In the genomic region with DNA sequence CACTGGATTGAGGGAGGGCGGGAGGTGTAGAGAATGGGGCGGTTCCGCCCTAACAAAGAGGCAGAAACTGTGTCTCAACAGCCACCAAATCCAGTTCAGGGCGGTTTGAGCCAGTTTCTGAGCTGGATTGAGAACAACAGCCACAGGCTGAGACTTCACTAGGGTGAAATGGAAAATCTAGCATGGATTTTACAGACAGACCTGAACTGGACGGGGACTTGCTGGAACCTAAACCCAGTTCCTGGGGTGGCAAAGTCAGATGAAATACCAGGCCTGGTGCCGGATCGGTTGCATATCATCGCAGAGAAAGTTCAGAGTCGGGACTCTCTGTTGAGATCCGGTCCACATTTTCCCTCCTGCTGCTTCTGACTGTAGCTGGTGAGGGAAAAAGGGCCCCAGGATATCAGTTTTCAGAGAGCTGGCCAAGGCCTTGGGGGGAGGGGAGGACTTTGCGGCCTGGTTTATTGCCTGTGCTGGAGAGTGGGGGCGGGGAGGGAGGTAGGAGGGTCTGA, we compare ENCODE assay signal across 8 mouse cellular contexts. TPM values are rescaled to one million over a fixed set of nuclear protein-coding genes. Genes with fewer than 3 reads are reported as not detected.
DNase-seq lines count a peak whose midpoint lies in the region; ATAC-seq and TF ChIP-seq lines count a peak whose summit lies in the region.

No protein-coding gene starts in this region.

- peak; percentile 97 for DNase-seq in CH12.LX (ENCODE audit: extremely low read depth)
- peak; percentile 98 for DNase-seq in c-Kit-positive CD71-positive TER-119-negative erythroid progenitor cells, embryonic 14.5 days (ENCODE audit: low read depth)
- DNase-seq in forebrain, embryonic 10.5 days (ENCODE audit: extremely low spot score, low spot score), result peak; percentile 97
- DNase-seq in kidney, postnatal 10 days, result peak; percentile 98
- peak; percentile 89 to 91 for DNase-seq in natural killer cell, adult 2 months (ENCODE audit: low spot score in 2 of 2)

- no peak for TF ChIP-seq CTCF in CH12.LX (conservative IDR thresholded peaks at IDR 0.05 in 1 of 2, IDR thresholded peaks at IDR 0.05 in 1 of 2; ENCODE audit: low read depth in 2 of 2, low read length in 2 of 2)

- H3K9ac ChIP-seq in CH12.LX (ENCODE audit: insufficient read depth, low read depth), result no peak overlapping the region
- no peak overlapping the region for H3K9ac ChIP-seq in heart, embryonic 14.5 days (ENCODE audit: low read length)
- peak overlapping the region; percentile 49 for H3K9ac ChIP-seq in liver, embryonic 12.5 days
- H3K9ac ChIP-seq in stomach, embryonic 14.5 days (replicated peaks; ENCODE audit: low read depth, low read length), result no peak overlapping the region

- H3K4me3 ChIP-seq in CH12.LX (replicated peaks in 1 of 3; ENCODE audit: low read depth in 2 of 3, low read length in 2 of 3, poor library complexity in 1 of 3), result no peak overlapping the region
- H3K4me3 ChIP-seq in forebrain, embryonic 10.5 days, result peak overlapping the region; percentile 18; the same call in 1 of the 2 replicates
- no peak overlapping the region for H3K4me3 ChIP-seq in heart, embryonic 14.5 days (ENCODE audit: control insufficient read depth in 1 of 2, insufficient read depth in 1 of 2, low read depth in 1 of 2, low read length in 2 of 2)
- 0 out of 2 replicates have a peak overlapping the region, but pooled peaks have one; percentile 4 for H3K4me3 ChIP-seq in liver, embryonic 12.5 days
- no peak overlapping the region for H3K4me3 ChIP-seq in stomach, embryonic 14.5 days (ENCODE audit: low read depth, low read length)

- no peaks in the 10 kb centered on the region for H3K27me3 ChIP-seq in CH12.LX (replicated peaks)
- H3K27me3 ChIP-seq in forebrain, embryonic 10.5 days (ENCODE audit: poor library complexity, severe bottlenecking), result no peaks in the 10 kb centered on the region
- H3K27me3 ChIP-seq in heart, embryonic 14.5 days (ENCODE audit: control insufficient read depth, insufficient read depth, low read length), result no peaks in the 10 kb centered on the region
- H3K27me3 ChIP-seq in liver, embryonic 12.5 days (replicated peaks), result no peaks in the 10 kb centered on the region
- no peaks in the 10 kb centered on the region for H3K27me3 ChIP-seq in stomach, embryonic 14.5 days (ENCODE audit: control insufficient read depth, insufficient read depth, low read length)

- peak; percentile 46 for TF ChIP-seq POLR2A in CH12.LX (IDR thresholded peaks at IDR 0.05; ENCODE audit: low read depth, low read length)

- peak; percentile 26 for TF ChIP-seq RAD21 in CH12.LX (IDR thresholded peaks at IDR 0.05; ENCODE audit: low read depth, low read length)

- 4% methylated on average over 12 of the region's 12 CpGs for WGBS in forebrain, embryonic 10.5 days
- 1% methylated on average over 12 of the region's 12 CpGs for WGBS in heart, embryonic 14.5 days
- WGBS in liver, embryonic 12.5 days (ENCODE audit: insufficient replicate concordance), result under 1% methylated on average over 12 of the region's 12 CpGs
- 2% methylated on average over 12 of the region's 12 CpGs for WGBS in stomach, embryonic 14.5 days

- peaks cover 11% of the 10 kb centered on the region for H3K9me3 ChIP-seq in CH12.LX (replicated peaks; ENCODE audit: low read length)
- peaks cover 15% of the 10 kb centered on the region; the same call in 1 of the 2 replicates for H3K9me3 ChIP-seq in forebrain, embryonic 10.5 days
- no peaks in the 10 kb centered on the region for H3K9me3 ChIP-seq in heart, embryonic 14.5 days (ENCODE audit: control insufficient read depth, low read length)
- H3K9me3 ChIP-seq in liver, embryonic 12.5 days (replicated peaks), result no peaks in the 10 kb centered on the region
- H3K9me3 ChIP-seq in stomach, embryonic 14.5 days (ENCODE audit: control insufficient read depth, low read depth, low read length), result peaks cover 3% of the 10 kb centered on the region; the same call in 1 of the 2 replicates

- H3K27ac ChIP-seq in CH12.LX (ENCODE audit: insufficient read depth, low read depth), result peak overlapping the region; percentile 71
- peak overlapping the region; percentile 95 for H3K27ac ChIP-seq in forebrain, embryonic 10.5 days
- peak overlapping the region; percentile 74 to 94 for H3K27ac ChIP-seq in heart, embryonic 14.5 days (replicated peaks in 1 of 2; ENCODE audit: control insufficient read depth in 1 of 2, insufficient read depth in 1 of 2, low read depth in 2 of 2, low read length in 2 of 2)
- peak overlapping the region; percentile 97 for H3K27ac ChIP-seq in liver, embryonic 12.5 days
- peak overlapping the region; percentile 93 for H3K27ac ChIP-seq in stomach, embryonic 14.5 days (ENCODE audit: low read length)

- no peak overlapping the region for H3K4me2 ChIP-seq in CH12.LX (ENCODE audit: insufficient read depth, low read depth, poor library complexity, severe bottlenecking)
- H3K4me2 ChIP-seq in heart, embryonic 14.5 days (ENCODE audit: low read length), result no peak overlapping the region
- peak overlapping the region; percentile 64 for H3K4me2 ChIP-seq in liver, embryonic 12.5 days
- H3K4me2 ChIP-seq in stomach, embryonic 14.5 days (replicated peaks; ENCODE audit: low read depth, low read length), result no peak overlapping the region

- dilution Hi-C loops in CH12.LX (cut with MboI; ENCODE audit: extremely low pct_ligation_motif_present, extremely low pct_unique_long_range_greater_than_20kb, low sequenced_read_pairs), result no loop called here

- no peaks in the 10 kb centered on the region for H3K79me2 ChIP-seq in CH12.LX (replicated peaks; ENCODE audit: control insufficient read depth, extremely low read depth, insufficient read depth, poor library complexity, severe bottlenecking)

- peaks cover 0 to 6% of the 10 kb centered on the region in 2 experiments for H3K36me3 ChIP-seq in CH12.LX (replicated peaks in 1 of 2; ENCODE audit: control insufficient read depth in 1 of 2, insufficient read depth in 1 of 2, low read length in 1 of 2)
- H3K36me3 ChIP-seq in forebrain, embryonic 10.5 days (replicated peaks), result no peaks in the 10 kb centered on the region
- H3K36me3 ChIP-seq in heart, embryonic 14.5 days (ENCODE audit: control insufficient read depth, insufficient read depth, low read length), result no peaks in the 10 kb centered on the region
- no peaks in the 10 kb centered on the region for H3K36me3 ChIP-seq in liver, embryonic 12.5 days
- no peaks in the 10 kb centered on the region for H3K36me3 ChIP-seq in stomach, embryonic 14.5 days (ENCODE audit: control insufficient read depth, insufficient read depth, low read length)

- in situ Hi-C loops in CH12.LX (cut with MboI; ENCODE audit: low pct_ligation_motif_present, low pct_unique_long_range_greater_than_20kb, low sequenced_read_pairs), result loop anchor here (5.0 kb wide), 1 partner anchor 64 kb away; no protein-coding TSS in a partner anchor

- peaks cover 13 to 70% of the 10 kb centered on the region in 2 experiments for H3K4me1 ChIP-seq in CH12.LX (ENCODE audit: control insufficient read depth in 1 of 2, insufficient read depth in 2 of 2)
- H3K4me1 ChIP-seq in forebrain, embryonic 10.5 days, result peaks cover 87% of the 10 kb centered on the region
- H3K4me1 ChIP-seq in heart, embryonic 14.5 days (ENCODE audit: control insufficient read depth in 2 of 2, insufficient read depth in 2 of 2, low read length in 2 of 2), result peaks cover 36 to 47% of the 10 kb centered on the region in 2 experiments
- peaks cover 90% of the 10 kb centered on the region for H3K4me1 ChIP-seq in liver, embryonic 12.5 days
- peaks cover 34% of the 10 kb centered on the region for H3K4me1 ChIP-seq in stomach, embryonic 14.5 days (ENCODE audit: control insufficient read depth, insufficient read depth, low read length)

- TF ChIP-seq EP300 in CH12.LX (IDR thresholded peaks at IDR 0.05; ENCODE audit: low read length), result no peak

- peak; percentile 75 for ATAC-seq in heart, embryonic 14.5 days (ENCODE audit: insufficient number of reproducible peaks, insufficient read depth, low FRiP score, low read depth)
- ATAC-seq in liver, embryonic 12.5 days, result peak; percentile 82
- ATAC-seq in stomach, embryonic 14.5 days (ENCODE audit: insufficient number of reproducible peaks, insufficient read depth, low FRiP score, low read depth), result peak; percentile 89

TF ChIP-seq in CH12.LX, 34 proteins besides CTCF, POLR2A, EP300 and RAD21 (continues in another document):
- TF ChIP-seq BHLHE40 (IDR thresholded peaks at IDR 0.05; ENCODE audit: low read depth, low read length) (peak; percentile 75), KAT2A (IDR thresholded peaks at IDR 0.05; ENCODE audit: insufficient replicate concordance, low read length) (no peak), ETS1 (conservative IDR thresholded peaks at IDR 0.05; ENCODE audit: low read depth, low read length) (0 out of 2 replicates have a peak, but pooled peaks have one; percentile 34), NELFE (IDR thresholded peaks at IDR 0.05; ENCODE audit: low read depth, low read length) (no peak), USF1 (IDR thresholded peaks at IDR 0.05; ENCODE audit: low read depth, low read length) (no peak), SIN3A (IDR thresholded peaks at IDR 0.05; ENCODE audit: low read length) (peak; percentile 93), UBTF (IDR thresholded peaks at IDR 0.05; ENCODE audit: low read depth, low read length) (peak; percentile 31; the same call in 1 of the 2 replicates), CHD1 (IDR thresholded peaks at IDR 0.05; ENCODE audit: low read depth, low read length) (no peak), TCF12 (IDR thresholded peaks at IDR 0.05; ENCODE audit: low read depth, low read length) (peak; percentile 40; the same call in 1 of the 2 replicates), POLR2AphosphoS2 (IDR thresholded peaks at IDR 0.05; ENCODE audit: low read depth, low read length) (no peak), MAX (IDR thresholded peaks at IDR 0.05; ENCODE audit: low read length) (no peak)

RNA-seq across cellular contexts. Expression of a gene that starts 37.5 kb away (rescaled TPM):
- total RNA-seq in CH12.LX (2012; rRNA removed), result 20.4 and 35.4 TPM in 2 replicates
- 4.2 and 4.4 TPM in 2 replicates for total RNA-seq in CH12.LX (2014; rRNA removed)
- 29.7 and 44.8 TPM in 2 replicates for polyA plus RNA-seq in CH12.LX (2012; ENCODE audit: insufficient read length, low read depth)
- polyA plus RNA-seq in forebrain, embryonic 10.5 days (2016; fragmentation: Nextera tagmentation; extraction: Ambion mirVana), result 44.2 and 46.7 TPM in 2 replicates
- 40.8 and 47.0 TPM in 2 replicates for polyA plus RNA-seq in heart, embryonic 14.5 days (2014; fragmentation: Nextera tagmentation; extraction: Ambion mirVana)
- 23.2 and 24.8 TPM in 2 replicates for polyA plus RNA-seq in liver, embryonic 12.5 days (2016; fragmentation: Nextera tagmentation; extraction: Ambion mirVana)
- polyA plus RNA-seq in stomach, embryonic 14.5 days (2014; fragmentation: Nextera tagmentation; extraction: Ambion mirVana), result 49.9 and 59.3 TPM in 2 replicates

RNA-seq across cellular contexts. Expression of a gene that starts 53.1 kb away (rescaled TPM):
- total RNA-seq in CH12.LX (2012; rRNA removed) (not detected in 2 replicates), CH12.LX (2014; rRNA removed) (not detected in 2 replicates)
- not detected in 2 replicates for polyA plus RNA-seq in CH12.LX (2012; ENCODE audit: insufficient read length, low read depth)
- not detected in 2 replicates for polyA plus RNA-seq in forebrain, embryonic 10.5 days (2016; fragmentation: Nextera tagmentation; extraction: Ambion mirVana)
- not detected in 2 replicates for polyA plus RNA-seq in heart, embryonic 14.5 days (2014; fragmentation: Nextera tagmentation; extraction: Ambion mirVana)
- polyA plus RNA-seq in liver, embryonic 12.5 days (2016; fragmentation: Nextera tagmentation; extraction: Ambion mirVana), result not detected in 2 replicates
- polyA plus RNA-seq in stomach, embryonic 14.5 days (2014; fragmentation: Nextera tagmentation; extraction: Ambion mirVana), result 0.36 TPM in 2 replicates

Comparison
In these comparisons a context has a peak if more than half of its experiments do, and no peak if none do; other contexts are left out.
1. H3K4me3 ChIP-seq: peak in forebrain, embryonic 10.5 days (single experiment) and liver, embryonic 12.5 days (single experiment); none in CH12.LX (0 of 3), heart, embryonic 14.5 days (0 of 2) and stomach, embryonic 14.5 days (single experiment).
2. Peak in every context shown above with its lines, with median percentiles within 50 percentile points of each other: DNase-seq, H3K27ac ChIP-seq and ATAC-seq.